Mouse (Mus musculus): ENCODE data around the gene Plcl1. TPM values are rescaled to one million over a fixed set of nuclear protein-coding genes. Genes with fewer than 3 reads are reported as not detected.

Plcl1 gene
- polyA plus RNA-seq, 1 experiment from 2014 or later = 3.1 TPM

DNA sequence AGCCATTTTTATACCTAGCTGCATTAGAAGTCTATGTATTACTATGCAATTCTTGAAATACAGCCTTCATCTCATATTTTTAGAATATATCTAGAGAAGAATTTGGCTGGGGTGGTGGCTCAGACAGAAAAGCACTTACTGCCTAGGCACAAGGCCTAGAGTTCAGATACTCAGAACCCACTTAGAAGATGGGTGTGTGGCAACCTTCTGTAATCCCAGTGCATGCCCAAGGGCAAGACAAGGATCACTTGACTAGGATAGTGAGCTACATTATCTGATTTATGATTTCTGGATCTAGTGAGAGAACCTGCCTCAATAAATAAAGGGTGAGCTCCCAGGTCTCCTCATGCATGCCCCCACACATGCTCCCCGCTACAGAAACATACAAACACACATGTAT, 294.3 kb downstream of the Plcl1 start:
- DNase-seq (ENCODE audit: low spot score) (no peak), ATAC-seq (ENCODE audit: insufficient read depth, low FRiP score, low TSS enrichment) (no peak)
- Histone ChIP-seq H3K4me3 (ENCODE audit: low read depth, low read length) (no peak overlapping the region), H3K4me2 (ENCODE audit: low read depth) (no peak overlapping the region), H3K9ac (ENCODE audit: low read length) (no peak overlapping the region), H3K27me3 (ENCODE audit: control insufficient read depth, insufficient read depth, low read length) (no peaks in the 10 kb centered on the region), H3K4me1 (ENCODE audit: control insufficient read depth, insufficient read depth, low read length) (0 out of 2 replicates have a peak, but pooled peaks cover 5% of the 10 kb centered on the region), H3K9me3 (ENCODE audit: control insufficient read depth, low read length) (no peaks in the 10 kb centered on the region), H3K27ac (ENCODE audit: low read depth, low read length) (no peak overlapping the region), H3K36me3 (ENCODE audit: control insufficient read depth, insufficient read depth, low read length) (no peaks in the 10 kb centered on the region)
- WGBS = 78% methylated on average over 1 of the region's 1 CpGs

GRCm38 (mm10) chr1:55700726-55701125, 295.0 kb downstream of the Plcl1 start:
- no peak overlapping the region for H3K4me3 ChIP-seq (ENCODE audit: low read depth, low read length)
- H3K9me3 ChIP-seq (ENCODE audit: control insufficient read depth, low read length) = no peaks in the 10 kb centered on the region
- H3K4me1 ChIP-seq (ENCODE audit: control insufficient read depth, insufficient read depth, low read length) = peaks cover 8% of the 10 kb centered on the region; the same call in 1 of the 2 replicates
- H3K27ac ChIP-seq (ENCODE audit: low read depth, low read length) = no peak overlapping the region
- ATAC-seq (ENCODE audit: insufficient read depth, low FRiP score, low TSS enrichment) = no peak
- H3K4me2 ChIP-seq (ENCODE audit: low read depth) = no peak overlapping the region
- no peak for DNase-seq (ENCODE audit: low spot score)
- no peak overlapping the region for H3K9ac ChIP-seq (ENCODE audit: low read length)
- H3K36me3 ChIP-seq (ENCODE audit: control insufficient read depth, insufficient read depth, low read length) = no peaks in the 10 kb centered on the region
- no peaks in the 10 kb centered on the region for H3K27me3 ChIP-seq (ENCODE audit: control insufficient read depth, insufficient read depth, low read length)
- WGBS = 35% methylated on average over 6 of the region's 6 CpGs

- 88% methylated on average over 6 of the region's 6 CpGs for WGBS
- Histone ChIP-seq H3K4me2 (ENCODE audit: low read depth) (no peak overlapping the region), H3K9ac (ENCODE audit: low read length) (no peak overlapping the region), H3K4me1 (ENCODE audit: control insufficient read depth, insufficient read depth, low read length) (peaks cover 14% of the 10 kb centered on the region; the same call in 1 of the 2 replicates), H3K9me3 (ENCODE audit: control insufficient read depth, low read length) (no peaks in the 10 kb centered on the region), H3K27ac (ENCODE audit: low read depth, low read length) (no peak overlapping the region), H3K36me3 (ENCODE audit: control insufficient read depth, insufficient read depth, low read length) (no peaks in the 10 kb centered on the region), H3K27me3 (ENCODE audit: control insufficient read depth, insufficient read depth, low read length) (no peaks in the 10 kb centered on the region), H3K4me3 (ENCODE audit: low read depth, low read length) (no peak overlapping the region)
- ATAC-seq (ENCODE audit: insufficient read depth, low FRiP score, low TSS enrichment) (no peak), DNase-seq (ENCODE audit: low spot score) (no peak)
Observed at GRCm38 (mm10) chr1:55701601-55702000, 295.9 kb downstream of the Plcl1 start.

DNA sequence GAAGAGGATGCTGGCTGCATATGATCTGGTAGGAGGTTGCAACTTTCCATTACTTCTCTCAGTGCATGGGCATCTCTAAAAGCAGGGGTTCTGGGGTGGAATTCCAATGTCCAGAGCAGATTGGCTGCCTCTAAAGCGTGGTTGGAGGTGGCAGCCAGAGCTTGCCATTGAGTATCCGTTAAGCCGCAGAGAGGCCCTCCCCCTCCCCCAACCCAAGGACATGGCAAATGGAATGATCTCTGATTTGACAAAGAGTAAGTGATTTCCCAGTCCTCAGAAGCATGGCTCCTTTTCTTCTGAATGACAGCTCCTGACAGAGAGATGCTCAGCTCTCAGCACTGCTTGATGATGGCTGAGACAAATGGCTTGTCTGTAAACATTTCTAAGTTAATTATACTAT, 296.4 kb downstream of the Plcl1 start:
- Histone ChIP-seq H3K36me3 (ENCODE audit: control insufficient read depth, insufficient read depth, low read length) (no peaks in the 10 kb centered on the region), H3K4me3 (ENCODE audit: low read depth, low read length) (no peak overlapping the region), H3K27me3 (ENCODE audit: control insufficient read depth, insufficient read depth, low read length) (no peaks in the 10 kb centered on the region), H3K9ac (ENCODE audit: low read length) (no peak overlapping the region), H3K4me1 (ENCODE audit: control insufficient read depth, insufficient read depth, low read length) (peaks cover 14% of the 10 kb centered on the region; the same call in 1 of the 2 replicates), H3K9me3 (ENCODE audit: control insufficient read depth, low read length) (no peaks in the 10 kb centered on the region), H3K4me2 (ENCODE audit: low read depth) (no peak overlapping the region), H3K27ac (ENCODE audit: low read depth, low read length) (no peak overlapping the region)
- ATAC-seq (ENCODE audit: insufficient read depth, low FRiP score, low TSS enrichment) (no peak), DNase-seq (ENCODE audit: low spot score) (peak; percentile 28)
- 53% methylated on average over 3 of the region's 3 CpGs for WGBS

DNA sequence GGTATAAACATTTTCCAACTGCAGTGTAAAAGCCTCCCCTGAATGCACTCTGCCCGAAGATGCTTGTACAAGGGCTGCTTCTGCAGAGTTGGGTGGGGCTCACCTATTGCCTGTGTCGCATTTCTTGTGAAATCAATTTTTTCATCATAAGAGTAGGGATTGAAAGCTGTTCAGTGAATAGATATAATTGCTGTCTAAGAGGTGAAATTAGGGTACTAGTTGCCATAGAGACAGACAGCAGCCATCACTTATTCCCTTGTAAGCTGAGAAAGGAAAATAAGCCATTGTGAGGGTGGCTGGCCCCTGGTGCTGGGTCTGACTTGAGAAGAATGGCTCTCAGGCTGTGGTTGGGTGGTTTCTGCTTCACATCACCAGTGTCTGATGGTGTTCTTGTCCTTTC, 299.0 kb downstream of the Plcl1 start:
- Histone ChIP-seq H3K27ac (ENCODE audit: low read depth, low read length) (peak overlapping the region; percentile 47; the same call in 1 of the 2 replicates), H3K4me1 (ENCODE audit: control insufficient read depth, insufficient read depth, low read length) (peaks cover 14% of the 10 kb centered on the region; the same call in 1 of the 2 replicates), H3K36me3 (ENCODE audit: control insufficient read depth, insufficient read depth, low read length) (no peaks in the 10 kb centered on the region), H3K9ac (ENCODE audit: low read length) (no peak overlapping the region), H3K4me2 (ENCODE audit: low read depth) (no peak overlapping the region), H3K4me3 (ENCODE audit: low read depth, low read length) (no peak overlapping the region), H3K9me3 (ENCODE audit: control insufficient read depth, low read length) (no peaks in the 10 kb centered on the region), H3K27me3 (ENCODE audit: control insufficient read depth, insufficient read depth, low read length) (no peaks in the 10 kb centered on the region)
- ATAC-seq (ENCODE audit: insufficient read depth, low FRiP score, low TSS enrichment) (peak; percentile 62), DNase-seq (ENCODE audit: low spot score) (peak; percentile 57)
- 39% methylated on average over 2 of the region's 2 CpGs for WGBS

DNA sequence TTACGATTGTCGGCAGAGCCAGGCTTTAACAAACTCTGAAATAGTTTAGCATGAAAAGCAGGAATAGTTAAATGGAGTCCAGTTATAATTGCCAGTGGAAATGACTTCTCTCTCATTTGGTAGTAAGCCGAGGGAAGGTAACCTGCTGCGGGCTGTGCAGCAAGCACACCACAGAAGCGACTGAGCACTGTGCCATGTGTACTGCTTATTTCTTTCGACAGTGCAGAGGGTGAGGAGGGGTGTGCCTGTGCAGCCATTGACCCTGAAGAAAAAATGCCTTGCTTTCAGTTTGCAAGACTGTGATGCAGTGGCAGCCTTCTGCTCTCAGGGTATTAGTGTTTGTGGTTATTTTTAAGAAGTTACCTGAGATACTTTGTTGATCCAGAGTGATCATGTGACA, 299.5 kb downstream of the Plcl1 start:
- no peak overlapping the region for H3K4me3 ChIP-seq (ENCODE audit: low read depth, low read length)
- H3K9ac ChIP-seq (ENCODE audit: low read length) = no peak overlapping the region
- no peaks in the 10 kb centered on the region for H3K36me3 ChIP-seq (ENCODE audit: control insufficient read depth, insufficient read depth, low read length)
- peak overlapping the region; percentile 47 for H3K27ac ChIP-seq (ENCODE audit: low read depth, low read length)
- H3K9me3 ChIP-seq (ENCODE audit: control insufficient read depth, low read length) = no peaks in the 10 kb centered on the region
- WGBS = 61% methylated on average over 6 of the region's 6 CpGs
- peak; percentile 11 for DNase-seq (ENCODE audit: low spot score)
- ATAC-seq (ENCODE audit: insufficient read depth, low FRiP score, low TSS enrichment) = peak; percentile 67; the same call in 1 of the 2 replicates
- peaks cover 14% of the 10 kb centered on the region; the same call in 1 of the 2 replicates for H3K4me1 ChIP-seq (ENCODE audit: control insufficient read depth, insufficient read depth, low read length)
- no peak overlapping the region; the same call in 1 of the 2 replicates for H3K4me2 ChIP-seq (ENCODE audit: low read depth)
- no peaks in the 10 kb centered on the region for H3K27me3 ChIP-seq (ENCODE audit: control insufficient read depth, insufficient read depth, low read length)

DNA sequence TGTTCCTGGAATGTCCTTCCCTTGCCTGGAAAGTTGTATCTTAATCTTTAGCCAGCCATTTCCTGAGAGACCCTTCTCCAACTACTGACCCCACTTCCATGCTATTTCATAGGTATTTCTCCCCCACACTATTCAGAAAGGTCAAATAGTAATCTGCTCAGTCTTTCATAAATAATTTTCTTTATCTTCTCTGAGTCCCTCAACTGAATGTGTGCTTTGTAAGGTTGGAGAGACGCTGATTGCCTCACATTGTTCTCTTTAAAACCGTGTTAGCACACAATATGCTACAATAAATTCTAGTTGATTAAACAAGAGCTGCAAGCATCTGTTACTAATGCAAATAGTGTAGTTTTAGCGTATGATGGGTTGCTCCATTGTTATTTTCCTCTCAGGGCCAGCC, 300.0 kb downstream of the Plcl1 start:
- Histone ChIP-seq H3K4me2 (ENCODE audit: low read depth) (no peak overlapping the region), H3K9me3 (ENCODE audit: control insufficient read depth, low read length) (no peaks in the 10 kb centered on the region), H3K36me3 (ENCODE audit: control insufficient read depth, insufficient read depth, low read length) (no peaks in the 10 kb centered on the region), H3K9ac (ENCODE audit: low read length) (no peak overlapping the region), H3K27me3 (ENCODE audit: control insufficient read depth, insufficient read depth, low read length) (no peaks in the 10 kb centered on the region), H3K4me1 (ENCODE audit: control insufficient read depth, insufficient read depth, low read length) (peaks cover 12% of the 10 kb centered on the region; the same call in 1 of the 2 replicates), H3K4me3 (ENCODE audit: low read depth, low read length) (no peak overlapping the region), H3K27ac (ENCODE audit: low read depth, low read length) (peak overlapping the region; percentile 47; the same call in 1 of the 2 replicates)
- peak; percentile 21 for ATAC-seq (ENCODE audit: insufficient read depth, low FRiP score, low TSS enrichment)
- no peak for DNase-seq (ENCODE audit: low spot score)
- WGBS = 25% methylated on average over 3 of the region's 3 CpGs

GRCm38 (mm10) chr1:55706933-55707332, 301.2 kb downstream of the Plcl1 start:
- Histone ChIP-seq H3K4me2 (ENCODE audit: low read depth) (no peak overlapping the region), H3K4me3 (ENCODE audit: low read depth, low read length) (no peak overlapping the region), H3K9ac (ENCODE audit: low read length) (no peak overlapping the region), H3K27ac (ENCODE audit: low read depth, low read length) (no peak overlapping the region), H3K27me3 (ENCODE audit: control insufficient read depth, insufficient read depth, low read length) (no peaks in the 10 kb centered on the region), H3K9me3 (ENCODE audit: control insufficient read depth, low read length) (no peaks in the 10 kb centered on the region), H3K36me3 (ENCODE audit: control insufficient read depth, insufficient read depth, low read length) (no peaks in the 10 kb centered on the region), H3K4me1 (ENCODE audit: control insufficient read depth, insufficient read depth, low read length) (peaks cover 12% of the 10 kb centered on the region; the same call in 1 of the 2 replicates)
- DNase-seq (ENCODE audit: low spot score) (no peak), ATAC-seq (ENCODE audit: insufficient read depth, low FRiP score, low TSS enrichment) (no peak)
- WGBS = 47% methylated on average over 1 of the region's 1 CpGs

GRCm38 (mm10) chr1:55717283-55717803, 311.6 kb downstream of the Plcl1 start:
- 82% methylated on average over 4 of the region's 4 CpGs for WGBS

More at GRCm38 (mm10) chr1:55717283-55717803, 311.6 kb downstream of the Plcl1 start:
- DNase-seq (ENCODE audit: low spot score) (no peak), ATAC-seq (ENCODE audit: insufficient read depth, low FRiP score, low TSS enrichment) (no peak)
- Histone ChIP-seq H3K4me1 (ENCODE audit: control insufficient read depth, insufficient read depth, low read length) (no peaks in the 10 kb centered on the region), H3K9ac (ENCODE audit: low read length) (no peak overlapping the region), H3K4me3 (ENCODE audit: low read depth, low read length) (no peak overlapping the region), H3K36me3 (ENCODE audit: control insufficient read depth, insufficient read depth, low read length) (no peaks in the 10 kb centered on the region), H3K4me2 (ENCODE audit: low read depth) (no peak overlapping the region), H3K9me3 (ENCODE audit: control insufficient read depth, low read length) (no peaks in the 10 kb centered on the region), H3K27me3 (ENCODE audit: control insufficient read depth, insufficient read depth, low read length) (no peaks in the 10 kb centered on the region), H3K27ac (ENCODE audit: low read depth, low read length) (no peak overlapping the region)

All from neural tube, embryonic 11.5 days (tissue).